13 mouse cellular contexts compared by ENCODE assay signal in the genomic region with DNA sequence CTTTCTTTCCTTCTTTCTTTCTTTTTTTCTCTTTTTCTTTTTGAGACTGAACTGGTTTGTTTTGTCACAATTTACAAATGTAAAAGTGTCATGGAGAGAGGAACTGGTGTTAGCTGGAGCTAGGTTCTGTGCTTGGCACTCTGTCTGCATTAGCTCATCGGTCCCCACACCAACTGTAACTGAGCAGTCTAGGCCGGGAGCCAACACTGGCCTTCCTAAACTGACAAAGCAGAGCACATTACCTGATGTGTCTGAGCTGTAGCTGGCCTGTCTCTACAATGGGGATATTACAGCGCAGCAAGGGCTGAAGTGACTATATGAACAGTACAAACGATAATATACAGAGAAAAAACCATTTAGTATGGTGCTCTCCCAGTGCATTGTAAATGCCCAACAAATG. TPM values are rescaled to one million over a fixed set of nuclear protein-coding genes. Genes with fewer than 3 reads are reported as not detected.
A peak's percentile ranks its signal among the peaks of the same experiment; 100 is the strongest.
DNase-seq lines count a peak whose midpoint lies in the region; ATAC-seq and TF ChIP-seq lines count a peak whose summit lies in the region.
"Had no signal": no experiment of that assay in that cellular context is flagged by ENCODE, and none has a peak within 500 bp of the region (broad histone marks: within the 10 kb centered on the region; RNA-seq: fewer than 3 reads in every experiment).

No protein-coding gene starts in this region.

- no peak for TF ChIP-seq POLR2A in brain, embryonic 14.5 days (IDR thresholded peaks at IDR 0.05; ENCODE audit: borderline replicate concordance, extremely low read depth, insufficient read depth, insufficient read length, poor library complexity, severe bottlenecking)

- peak; percentile 56 for DNase-seq in adrenal gland, postnatal 10 days
- no peak for DNase-seq in adrenal gland, adult 8-10 months
- peak in 1 of 2 experiments; percentile 32 for DNase-seq in left cerebral cortex, adult 2 months (ENCODE audit: extremely low spot score in 1 of 2, low spot score in 2 of 2)
- no peak for DNase-seq in left cerebral cortex, postnatal 10 days (ENCODE audit: extremely low spot score in 1 of 2, low spot score in 2 of 2)
- DNase-seq in brain, embryonic 14.5 days (ENCODE audit: low read depth): peak; percentile 74
- DNase-seq in gastrocnemius, adult 2 months: peak; percentile 81
- DNase-seq in lung, postnatal 10 days: no peak
- DNase-seq: lung, embryonic 14.5 days; thymus, adult 18-20 months had no signal

- no peak for TF ChIP-seq CTCF in left cerebral cortex, adult 2 months (IDR thresholded peaks at IDR 0.05)
- TF ChIP-seq CTCF in brain, embryonic 14.5 days (IDR thresholded peaks at IDR 0.05; ENCODE audit: borderline replicate concordance, extremely low read depth, insufficient read depth, insufficient read length): no peak
- no peak for TF ChIP-seq CTCF in gastrocnemius, adult 2 months (IDR thresholded peaks at IDR 0.05)

- peak overlapping the region; percentile 78 for H3K27ac ChIP-seq in left cerebral cortex, adult 2 months
- no peak overlapping the region for H3K27ac ChIP-seq in gastrocnemius, adult 2 months

- no peak for ATAC-seq in monocyte, adult 5-6 weeks (replicated peaks; ENCODE audit: insufficient number of reproducible peaks, low FRiP score, low TSS enrichment, poor library complexity, severe bottlenecking)

- no peak overlapping the region for H3K4me3 ChIP-seq in left cerebral cortex, adult 2 months
- no peak overlapping the region for H3K4me3 ChIP-seq in gastrocnemius, adult 2 months
- H3K4me3 ChIP-seq: megakaryocyte, embryonic 14.5 days had no signal

- intact Hi-C loops in left cerebral cortex, adult 2 months (cut with DNase I): no loop called here
- intact Hi-C loops in left cerebral cortex, postnatal 10 days (cut with DNase I): no loop called here
- intact Hi-C loops in gastrocnemius, adult 2 months (cut with DNase I): no loop called here

RNA-seq across cellular contexts. Expression of a gene that starts 2.1 kb away (rescaled TPM):
- 1 to 10 TPM; 4.3 to 7.5 TPM for total RNA-seq in adrenal gland, postnatal 10 days (2021)
- total RNA-seq in adrenal gland, adult 8-10 months (2022): 1 to 10 TPM; 3.3 to 6.9 (median 5.3) TPM
- 100 to 1,000 TPM; 300 to 347 TPM for total RNA-seq in left cerebral cortex, adult 2 months (2021)
- total RNA-seq in left cerebral cortex, postnatal 10 days (2021): 100 to 1,000 TPM; 368 to 375 TPM
- 147 and 155 TPM in 2 replicates for polyA plus RNA-seq in brain, embryonic 14.5 days (2012; rRNA removed)
- under 1 TPM in 1 of 2 experiments, not detected in 1; 0.08 TPM for total RNA-seq in gastrocnemius, adult 2 months (2021)
- total RNA-seq in monocyte, adult 5-6 weeks (2017): not detected in 3 replicates
- total RNA-seq: heart, postnatal 25 days; liver, adult 2 months had no signal
- polyA plus RNA-seq: liver, adult 2 months had no signal

RNA-seq across cellular contexts. Expression of a gene that starts 12.5 kb away (rescaled TPM):
- total RNA-seq in adrenal gland, postnatal 10 days (2021): 10 to 100 TPM; 20.0 to 31.3 TPM
- total RNA-seq in adrenal gland, adult 8-10 months (2022): 10 to 100 TPM; 24.5 to 29.3 (median 26.0) TPM
- 1 to 10 TPM; 7.7 to 9.5 TPM for total RNA-seq in left cerebral cortex, adult 2 months (2021)
- total RNA-seq in left cerebral cortex, postnatal 10 days (2021): 10 to 100 TPM; 14.6 to 18.0 TPM
- polyA plus RNA-seq in brain, embryonic 14.5 days (2012; rRNA removed): 13.6 and 20.6 TPM in 2 replicates
- 1 to 10 TPM; 5.3 to 6.0 TPM for total RNA-seq in gastrocnemius, adult 2 months (2021)
- 26.9 to 61.0 TPM (median 34.8 TPM) in 3 replicates for total RNA-seq in monocyte, adult 5-6 weeks (2017)

RNA-seq across cellular contexts. Expression of a gene that starts 24.3 kb away (rescaled TPM):
- total RNA-seq in adrenal gland, postnatal 10 days (2021): 10 to 100 TPM; 13.2 to 17.5 TPM
- 10 to 100 TPM; 16.1 to 22.6 (median 21.0) TPM for total RNA-seq in adrenal gland, adult 8-10 months (2022)
- 10 to 100 TPM; 18.1 to 22.8 TPM for total RNA-seq in left cerebral cortex, adult 2 months (2021)
- total RNA-seq in left cerebral cortex, postnatal 10 days (2021): 10 to 100 TPM; 31.4 to 31.5 TPM
- polyA plus RNA-seq in brain, embryonic 14.5 days (2012; rRNA removed): 13.5 and 18.3 TPM in 2 replicates
- total RNA-seq in gastrocnemius, adult 2 months (2021): 10 to 100 TPM; 12.6 to 14.3 TPM
- 6.1 to 9.5 TPM (median 8.9 TPM) in 3 replicates for total RNA-seq in monocyte, adult 5-6 weeks (2017)

RNA-seq across cellular contexts. Expression of a gene that starts 26.7 kb away (rescaled TPM):
- total RNA-seq in adrenal gland, postnatal 10 days (2021): 1 to 10 TPM; 5.2 to 9.9 TPM
- 10 to 100 TPM in 2 of 4 experiments, 1 to 10 TPM in 2; 6.9 to 17.8 (median 11.7) TPM for total RNA-seq in adrenal gland, adult 8-10 months (2022)
- 10 to 100 TPM; 47.0 to 61.6 TPM for total RNA-seq in left cerebral cortex, adult 2 months (2021)
- total RNA-seq in left cerebral cortex, postnatal 10 days (2021): 10 to 100 TPM; 26.6 to 27.2 TPM
- 10.4 and 34.9 TPM in 2 replicates for polyA plus RNA-seq in brain, embryonic 14.5 days (2012; rRNA removed)
- 1 to 10 TPM; 5.1 to 6.0 TPM for total RNA-seq in gastrocnemius, adult 2 months (2021)
- total RNA-seq in monocyte, adult 5-6 weeks (2017): 2.0 to 7.8 TPM (median 2.4 TPM) in 3 replicates

Comparison
In these comparisons a context has a peak if more than half of its experiments do, and no peak if none do; other contexts are left out.
1. DNase-seq: peak in adrenal gland, postnatal 10 days (single experiment), brain, embryonic 14.5 days (single experiment) and gastrocnemius, adult 2 months (single experiment); none in adrenal gland, adult 8-10 months (single experiment), left cerebral cortex, postnatal 10 days (0 of 2) and lung, postnatal 10 days (single experiment).
2. RNA of a gene that starts 2.1 kb away (total RNA-seq): 368 to 375 TPM in left cerebral cortex, postnatal 10 days and 300 to 347 TPM in left cerebral cortex, adult 2 months; 4.3 to 7.5 TPM in adrenal gland, postnatal 10 days, 3.3 to 6.9 TPM in adrenal gland, adult 8-10 months, 0.08 TPM in gastrocnemius, adult 2 months and not detected in monocyte, adult 5-6 weeks; every median in the first group is over 10 times any median in the second.